Mouse (Mus musculus) megakaryocyte progenitor cell, adult 5-6 weeks (primary cell): Measurements from ENCODE around the gene Ccr6. TPM values are rescaled to one million over a fixed set of nuclear protein-coding genes. Genes with fewer than 3 reads are reported as not detected.
A peak's percentile ranks its signal among the peaks of the same experiment; 100 is the strongest.

ENCODE experiments used
- ATAC-seq: replicated peaks from 2 replicates; pipeline ENCODE4 v1.8.0; 2016; ENCODE audit warnings: mild to moderate bottlenecking, moderate TSS enrichment, inconsistent platforms; ENCODE audit not compliant: poor library complexity
- total RNA-seq, 2 experiments: library from RNA; stranded (forward) in 1 of 2; stranded (reverse) in 1 of 2; fragments of 157-497, 149-512 nt in 1 of 2; fragments of 200-1000 nt in 1 of 2; gene quantifications; 2 replicates each; pipeline versions ENCODE4 v1.2.3 to v1.2.4; 2015 to 2017

Gene Ccr6
- total RNA-seq, 2 experiments from 2014 or later, result not detected

DNA sequence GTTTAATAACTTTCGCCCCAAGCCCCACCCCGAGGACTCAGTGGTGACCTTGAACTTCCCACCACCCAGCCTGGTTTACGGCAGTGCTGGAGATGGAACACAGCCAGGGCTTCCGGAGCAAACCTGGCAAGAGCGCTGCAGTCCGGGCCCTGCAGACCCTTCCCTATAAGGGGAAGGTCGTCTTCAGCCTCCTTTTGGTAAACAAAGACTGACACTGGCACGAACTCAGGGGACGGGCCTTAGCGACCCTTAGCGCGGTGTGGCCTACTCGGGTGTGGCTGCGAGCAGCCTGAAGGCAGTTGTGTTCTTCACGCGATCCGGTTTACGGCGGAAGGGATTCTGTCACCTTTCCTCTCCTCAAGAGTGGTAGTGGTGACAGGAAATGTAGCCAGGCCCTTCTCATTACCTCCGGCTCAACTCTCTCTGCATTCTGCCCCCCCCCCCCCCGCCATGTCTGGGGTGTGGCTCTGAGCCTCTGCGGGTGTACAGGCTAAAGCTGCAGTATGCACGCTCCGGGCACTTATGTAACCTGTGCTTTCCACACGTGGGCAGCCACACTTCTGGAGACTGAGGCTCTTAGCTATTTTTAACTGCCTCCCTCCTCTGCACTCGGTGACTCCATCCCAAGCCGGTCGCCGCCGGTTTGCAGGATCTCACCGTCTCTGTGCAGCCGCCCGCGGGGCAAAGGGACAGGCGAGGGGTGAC is 47.1 kb downstream of the Ccr6 start, which contains the start of gene Mpc1:
TSS of gene Mpc1 (plus strand) at position 84 of the 705 bp plus-strand sequence.
- ATAC-seq, result peak; percentile 54

DNA sequence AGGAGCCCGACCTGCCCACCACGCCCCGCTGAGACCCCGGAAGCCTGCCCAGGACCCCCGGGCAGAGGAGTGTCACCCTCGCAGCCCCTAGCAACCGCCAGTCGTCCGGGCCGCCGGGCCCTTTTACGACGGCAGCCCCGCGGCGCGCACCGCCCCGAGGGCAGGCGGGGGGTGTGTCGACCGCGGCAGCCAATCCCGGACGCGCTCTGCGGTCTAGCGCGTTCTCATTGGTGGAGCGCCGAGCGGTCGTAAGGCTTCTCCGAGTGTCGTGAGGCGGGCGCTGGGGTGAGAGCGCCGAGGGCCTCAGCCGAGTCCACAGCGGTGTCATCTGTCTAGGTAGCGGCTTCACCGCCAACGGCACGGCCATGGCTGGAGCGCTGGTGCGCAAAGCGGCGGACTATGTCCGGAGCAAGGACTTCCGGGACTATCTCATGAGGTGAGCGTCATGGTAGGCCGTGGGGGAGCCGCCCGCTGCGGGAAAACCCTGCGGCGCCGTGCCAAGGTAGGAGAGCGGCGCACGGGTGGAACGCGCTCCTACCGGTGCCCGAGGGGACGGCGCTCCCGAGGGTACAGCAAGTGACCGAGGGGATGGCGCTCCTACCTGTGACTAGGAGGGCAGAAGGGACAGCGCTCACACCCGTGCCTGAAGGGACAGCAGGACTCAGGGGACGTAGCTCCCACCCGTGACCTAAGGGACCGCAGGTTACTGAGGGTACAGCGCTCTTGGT is 47.8 kb downstream of the Ccr6 start:
- ATAC-seq, result peak; percentile 86

DNA sequence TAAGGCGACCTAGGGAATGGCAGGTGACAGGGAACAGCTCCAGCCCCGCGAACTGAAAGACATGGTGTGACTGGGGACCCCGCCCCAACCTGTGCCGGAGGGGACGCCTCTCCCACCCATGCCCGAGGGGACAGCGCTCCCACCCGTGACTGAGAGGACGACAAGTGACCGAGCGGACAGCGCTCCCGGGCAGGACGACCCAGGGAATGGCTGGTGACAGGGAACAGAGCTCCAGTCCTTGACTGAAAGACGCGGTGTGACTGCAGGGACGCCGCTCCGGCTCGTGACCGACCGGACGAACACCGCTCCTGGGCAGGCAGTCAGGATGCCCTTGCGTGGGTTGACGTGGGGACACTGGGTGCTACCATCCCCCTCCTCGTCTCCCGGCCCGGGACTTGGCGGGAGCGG is 48.4 kb downstream of the Ccr6 start:
- ATAC-seq, result peak; percentile 7; the same call in 1 of the 2 replicates

DNA sequence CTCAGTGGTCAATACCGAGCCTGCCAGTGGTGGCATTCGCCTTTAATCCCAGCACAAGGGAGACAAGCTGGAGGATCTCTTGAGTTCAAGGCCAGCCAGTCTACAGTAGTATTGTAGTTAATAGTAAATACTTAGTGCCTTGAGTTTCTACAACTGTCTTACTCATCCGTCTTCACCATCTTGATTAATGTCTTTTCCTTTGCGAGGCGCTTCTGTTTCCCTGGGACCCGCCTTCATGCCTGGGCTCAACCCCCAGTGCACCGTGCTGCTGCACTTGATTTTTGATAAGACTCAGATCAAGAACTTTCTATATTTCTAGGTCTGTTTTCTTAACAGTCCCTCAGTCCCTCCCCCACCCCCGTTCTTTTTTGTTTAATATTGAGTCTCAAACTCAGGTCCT is 49.2 kb downstream of the Ccr6 start:
- ATAC-seq, result no peak

DNA sequence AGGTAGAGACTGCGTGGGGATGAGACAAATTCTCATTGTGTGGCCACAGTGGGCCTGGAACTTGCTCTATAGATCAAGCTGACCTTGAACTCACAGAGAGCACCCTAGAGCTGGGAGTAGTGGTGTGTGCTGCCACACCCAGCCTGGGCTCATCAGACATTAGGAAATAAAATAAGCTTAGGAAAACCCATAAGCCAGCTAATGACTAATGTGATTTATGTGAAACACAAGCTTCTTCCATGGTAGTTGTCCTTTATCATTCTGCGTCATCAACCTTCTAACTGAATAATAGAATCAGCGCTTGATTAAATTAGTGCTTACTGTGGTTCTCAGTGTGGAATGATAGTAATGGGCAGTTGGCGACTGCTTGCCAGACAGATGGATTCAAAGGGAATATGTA is 51.1 kb downstream of the Ccr6 start:
- ATAC-seq, result no peak

DNA sequence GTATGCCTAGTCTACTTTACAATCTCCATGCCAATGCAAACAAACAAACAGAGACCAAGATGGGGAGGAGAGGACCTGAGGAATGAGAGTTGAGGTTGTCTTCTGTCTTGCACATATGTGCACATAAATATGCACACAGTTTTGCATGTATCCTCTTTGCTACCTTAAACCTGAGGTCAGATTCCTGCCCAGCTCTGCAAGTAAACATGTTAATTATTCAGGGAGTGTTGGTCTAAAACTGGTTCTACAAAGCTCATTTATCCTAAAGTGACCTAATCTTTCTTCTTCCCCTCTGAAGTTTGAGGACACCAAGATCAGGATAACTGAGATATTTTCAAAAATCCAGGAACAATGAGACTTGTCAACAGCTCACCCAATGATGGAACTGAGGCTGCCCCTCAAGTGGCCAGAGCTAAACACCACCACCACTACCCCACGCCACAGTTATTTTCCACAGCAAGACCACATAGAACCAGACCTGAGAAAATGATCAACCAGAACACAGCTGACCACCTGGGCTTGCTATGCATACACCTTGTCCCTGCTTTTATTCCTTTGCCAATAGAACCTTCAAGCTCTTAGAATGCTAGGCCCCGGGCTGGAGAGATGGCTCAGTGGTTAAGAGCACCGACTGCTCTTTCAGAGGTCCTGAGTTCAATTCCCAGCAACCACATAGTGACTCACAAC is 54.3 kb downstream of the Ccr6 start:
- ATAC-seq, result no peak

DNA sequence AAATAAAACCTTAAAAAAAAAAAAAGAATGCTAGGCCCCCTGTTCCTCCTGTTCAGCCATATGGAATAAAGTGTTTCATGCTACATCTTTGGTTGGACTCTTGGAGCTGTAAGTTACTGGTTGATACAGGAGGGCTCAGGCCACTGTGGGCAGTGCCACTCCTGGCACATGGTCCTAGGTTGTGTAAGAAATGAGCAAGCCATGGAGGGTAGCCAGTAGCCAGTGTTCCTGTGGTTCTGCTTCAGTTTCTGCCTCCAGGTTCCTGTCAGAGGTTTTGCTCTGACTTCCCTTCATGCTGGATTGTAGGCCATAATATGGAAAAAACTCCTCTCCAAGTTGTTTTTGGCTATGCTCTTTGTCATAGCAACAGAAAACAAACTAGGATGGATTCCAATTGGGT is 54.9 kb downstream of the Ccr6 start:
- ATAC-seq, result peak; percentile 63; the same call in 1 of the 2 replicates

DNA sequence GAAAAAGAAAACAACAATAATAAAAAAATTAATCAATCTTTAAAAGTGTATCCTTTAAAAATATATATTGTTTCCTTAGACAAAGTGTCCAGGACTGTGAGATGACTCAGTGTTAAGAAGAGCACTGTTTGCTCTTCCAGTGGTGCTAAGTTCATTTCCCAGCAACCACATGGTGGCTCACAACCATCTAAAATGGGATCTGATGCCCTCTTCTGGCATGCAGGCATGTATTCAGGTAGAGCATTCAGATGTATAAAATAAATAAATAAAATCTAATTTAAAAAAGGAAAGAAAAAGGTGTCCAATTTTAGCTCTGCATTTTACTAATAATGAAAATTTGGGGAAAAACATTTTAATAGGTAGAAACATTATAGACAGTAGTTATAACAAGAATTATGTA is 60.0 kb downstream of the Ccr6 start:
- ATAC-seq, result no peak

DNA sequence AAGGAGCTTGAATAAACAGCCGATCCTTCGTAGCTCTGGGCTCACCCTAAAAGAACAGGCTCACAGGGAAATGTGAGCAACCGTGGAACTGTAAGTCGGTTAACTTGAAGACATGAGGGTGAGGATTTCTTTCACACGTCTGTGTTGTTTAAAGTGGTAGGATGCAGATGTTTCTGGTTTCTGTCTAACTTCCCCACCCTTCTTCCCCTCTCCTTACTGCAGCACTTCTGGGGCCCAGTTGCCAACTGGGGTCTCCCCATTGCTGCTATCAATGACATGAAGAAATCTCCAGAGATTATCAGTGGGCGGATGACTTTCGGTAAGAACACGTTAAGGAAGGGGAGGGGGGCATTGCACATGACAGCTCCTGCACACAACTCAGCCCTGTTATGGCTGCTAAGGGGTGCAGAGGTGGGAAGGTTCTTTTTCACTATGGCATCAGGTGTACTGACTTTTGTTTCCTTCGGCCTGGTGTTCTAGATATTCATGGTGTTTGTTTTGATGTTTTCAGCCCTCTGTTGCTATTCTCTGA is 60.5 kb downstream of the Ccr6 start:
- no peak for ATAC-seq

DNA sequence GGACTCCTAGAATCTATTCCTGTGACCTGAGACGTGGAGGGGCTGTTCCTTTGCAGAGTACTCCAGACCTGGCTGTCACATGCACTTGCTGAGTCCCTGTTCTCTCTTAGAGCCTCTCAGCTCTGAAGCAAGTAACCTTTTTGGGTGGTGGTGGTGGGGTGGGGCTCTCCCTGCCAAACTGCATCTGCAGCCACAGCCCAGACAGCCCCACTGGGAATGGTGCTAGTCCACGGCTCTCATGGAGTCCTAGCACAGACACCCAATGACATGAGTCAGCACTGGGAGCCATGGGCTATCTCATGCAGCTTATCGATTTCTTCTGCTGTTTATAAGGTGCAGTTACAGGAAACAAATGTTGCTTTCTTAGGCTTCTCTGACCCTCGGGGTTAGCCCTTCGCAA is 61.9 kb downstream of the Ccr6 start:
- ATAC-seq, result no peak

DNA sequence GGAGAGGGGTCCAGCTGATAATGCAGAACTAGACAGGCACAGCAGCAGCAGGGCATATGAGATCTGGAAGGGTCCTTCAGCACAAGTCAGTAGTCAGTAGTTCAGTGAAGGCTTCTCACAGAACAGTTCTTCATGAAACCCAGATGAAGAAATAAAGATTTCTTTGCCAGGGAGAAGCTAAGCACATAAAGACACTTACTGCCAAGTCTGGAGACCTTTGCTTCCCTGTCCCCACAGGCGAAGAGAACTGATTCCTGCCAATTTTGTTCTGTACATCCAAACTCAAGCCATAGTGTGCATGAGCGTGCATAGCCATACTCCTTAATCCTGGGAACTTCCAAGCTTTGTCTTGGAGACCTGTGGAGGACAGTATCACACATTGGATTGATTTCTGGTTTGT is 62.4 kb downstream of the Ccr6 start:
- no peak for ATAC-seq

DNA sequence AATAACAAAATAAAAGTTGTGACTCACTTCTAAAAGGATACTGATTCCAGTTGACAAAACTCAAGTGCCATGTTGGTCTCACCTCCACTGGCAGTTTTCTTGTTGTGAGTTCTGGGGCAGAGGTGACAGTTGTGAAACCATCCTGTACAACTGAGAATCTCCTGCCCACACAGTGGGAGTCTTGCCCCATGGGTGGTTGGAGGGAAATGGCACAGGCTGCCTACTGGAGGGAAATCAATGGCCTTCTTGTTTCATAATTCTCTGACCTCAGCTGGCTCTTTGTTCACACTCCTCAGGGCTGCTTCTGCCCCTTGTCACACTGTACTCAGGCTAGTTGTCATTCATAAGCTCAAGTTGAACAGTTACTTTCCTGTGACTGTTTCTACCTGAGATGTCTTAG is 63.7 kb downstream of the Ccr6 start:
- ATAC-seq, result peak; percentile 85

DNA sequence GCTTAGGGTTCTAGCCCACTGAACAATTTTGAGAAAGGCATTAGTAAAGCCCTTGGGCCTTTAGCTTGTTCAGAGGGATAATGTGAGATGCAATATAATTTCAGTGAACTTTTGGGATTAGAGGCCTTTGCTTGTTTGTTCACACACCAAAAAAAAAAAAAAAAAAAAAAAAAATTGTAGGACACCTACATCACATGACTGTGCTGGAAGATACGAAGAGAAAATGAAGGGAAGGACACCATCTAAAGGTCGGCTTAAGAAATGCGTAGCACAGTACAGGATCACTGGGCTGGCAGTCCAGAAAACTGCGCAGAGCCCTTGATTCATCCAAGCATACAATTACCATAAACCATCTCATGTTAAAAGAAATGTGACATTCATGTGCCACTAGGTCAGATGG is 65.7 kb downstream of the Ccr6 start:
- peak; percentile 48 for ATAC-seq

DNA sequence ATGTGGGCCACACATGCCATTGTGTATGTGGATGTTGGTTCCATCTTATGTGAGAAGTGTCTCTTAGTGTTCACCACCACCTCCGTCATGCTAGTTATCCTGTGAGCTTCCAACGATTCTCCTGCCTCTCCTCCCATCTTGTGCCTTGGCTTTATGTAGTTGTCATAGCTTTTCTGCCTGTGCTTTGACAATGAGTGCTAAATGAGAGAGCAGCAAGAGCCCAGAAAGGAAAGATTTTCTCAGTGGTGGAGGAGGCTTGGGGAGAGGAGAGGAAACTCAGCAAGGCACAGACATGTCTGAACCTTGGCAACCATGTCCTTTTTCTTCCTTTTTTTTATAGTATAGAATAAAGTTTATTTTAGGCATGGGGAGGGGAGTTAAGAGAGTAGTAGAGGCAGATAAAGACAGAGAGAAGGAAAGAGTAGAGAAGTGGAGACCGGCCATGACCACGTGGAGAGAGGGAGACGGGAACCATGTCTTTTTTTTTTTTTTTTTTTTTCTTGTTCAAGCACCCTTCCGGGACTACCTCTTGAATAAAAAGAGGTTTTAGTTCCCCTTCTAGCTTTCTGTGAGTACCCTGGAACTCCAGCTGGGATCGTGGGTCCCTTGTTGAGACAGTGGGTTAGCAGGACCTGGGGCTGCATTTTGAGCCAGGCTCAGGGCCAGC is 67.1 kb downstream of the Ccr6 start:
- no peak for ATAC-seq

DNA sequence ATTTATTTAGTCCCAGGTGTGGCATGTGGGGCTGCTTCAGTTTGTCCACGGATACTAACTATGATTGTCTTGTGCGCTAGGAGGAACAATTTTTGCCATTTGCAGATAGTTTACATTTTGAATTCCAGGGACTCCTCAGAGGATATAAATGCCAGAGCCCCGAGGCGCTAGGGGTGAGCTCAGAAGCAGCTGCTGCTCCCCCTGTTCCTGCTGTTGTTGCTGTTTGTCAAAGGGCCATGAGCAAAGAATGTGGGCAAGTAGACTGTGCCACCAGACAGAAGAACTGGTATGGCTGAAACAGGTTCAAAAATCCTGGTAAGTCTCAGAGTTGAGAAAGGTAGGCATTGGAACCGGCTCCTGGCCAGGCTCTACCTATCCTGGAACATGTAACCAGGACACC is 67.8 kb downstream of the Ccr6 start:
- ATAC-seq, result no peak

DNA sequence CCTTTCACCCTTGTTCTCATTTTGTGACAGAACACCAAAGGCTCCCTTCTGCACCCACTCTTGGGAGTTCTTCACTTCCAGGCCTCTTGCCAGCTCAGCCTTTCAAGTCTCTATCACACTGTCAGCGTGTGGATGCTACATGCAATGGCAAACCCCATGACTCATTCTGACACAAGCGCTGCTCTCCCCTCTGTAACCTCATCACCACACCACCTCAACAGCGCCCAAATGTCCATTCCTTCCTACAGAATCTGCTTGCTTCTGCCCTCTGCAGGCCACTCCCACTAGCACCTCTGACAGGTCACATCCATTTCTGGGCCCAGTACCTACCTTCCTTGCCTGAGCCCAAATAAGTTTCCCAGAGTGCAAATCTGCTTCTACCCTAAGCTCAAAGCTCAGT is 70.0 kb downstream of the Ccr6 start:
- peak; percentile 69 for ATAC-seq

Other genes with a start within 250 kb of the Ccr6 start
- gene Gm49673, start 88.3 kb upstream of the Ccr6 start, total RNA-seq (2015), result not detected in 2 replicates
- not detected in 2 replicates for gene Gm49673, start 88.3 kb upstream of the Ccr6 start, total RNA-seq (2017)
- gene Rnaset2a, start 87.9 kb upstream of the Ccr6 start, total RNA-seq (2015), result 73.9 and 79.4 TPM in 2 replicates
- 72.3 and 80.8 TPM in 2 replicates for gene Rnaset2a, start 87.9 kb upstream of the Ccr6 start, total RNA-seq (2017)
- gene Fgfr1op, start 70.5 kb upstream of the Ccr6 start, total RNA-seq (2015), result 44.8 and 47.1 TPM in 2 replicates
- gene Fgfr1op, start 70.5 kb upstream of the Ccr6 start, total RNA-seq (2017), result 49.2 and 57.0 TPM in 2 replicates
- gene Mpc1, start 46.9 kb downstream of the Ccr6 start, total RNA-seq (2015), result 234 and 269 TPM in 2 replicates
- gene Mpc1, start 46.9 kb downstream of the Ccr6 start, total RNA-seq (2017), result 143 and 175 TPM in 2 replicates
- gene Sft2d1, start 75.1 kb downstream of the Ccr6 start, total RNA-seq (2015), result 150 and 173 TPM in 2 replicates
- 35.1 and 47.8 TPM in 2 replicates for gene Sft2d1, start 75.1 kb downstream of the Ccr6 start, total RNA-seq (2017)
- gene Prr18, start 101.4 kb downstream of the Ccr6 start, total RNA-seq (2015), result 0.12 and 0.22 TPM in 2 replicates
- not detected in 2 replicates for gene Prr18, start 101.4 kb downstream of the Ccr6 start, total RNA-seq (2017)
- not detected in 2 replicates for gene T2, start 119.9 kb downstream of the Ccr6 start, total RNA-seq (2015)
- gene T2, start 119.9 kb downstream of the Ccr6 start, total RNA-seq (2017), result not detected in 2 replicates
- gene T, start 198.4 kb downstream of the Ccr6 start, total RNA-seq (2015), result not detected in 2 replicates
- gene T, start 198.4 kb downstream of the Ccr6 start, total RNA-seq (2017), result not detected in 2 replicates